Mouse (Mus musculus) spleen, adult 2 months (tissue): ENCODE results near the gene Armc10. TPM values are rescaled to one million over a fixed set of nuclear protein-coding genes. Genes with fewer than 3 reads are reported as not detected.

Experiments used
- DNase-seq, 2 experiments: peaks; one replicate each; pipeline versions ENCODE4 v3.0.0 to v3.0.0-alpha.2; 2012 to 2021; ENCODE audit warnings: low spot score in 2 of 2, low read depth in 1 of 2
- H3K27ac ChIP-seq: fragments of 200-500 bp; 2 replicates; pipeline ENCODE4 v1.5.1; 2012; ENCODE audit warnings: low read length, inconsistent platforms; ENCODE audit not compliant: insufficient read depth
- H3K27me3 ChIP-seq: fragments of 200-500 bp; 2 replicates; pipeline ENCODE4 v1.6.1; 2012; ENCODE audit warnings: mild to moderate bottlenecking, moderate library complexity, low read length, inconsistent platforms; ENCODE audit not compliant: control insufficient read depth, insufficient read depth
- H3K36me3 ChIP-seq: fragments of 200-500 bp; 2 replicates; pipeline ENCODE4 v1.6.1; 2012; ENCODE audit warnings: mild to moderate bottlenecking, low read length, inconsistent platforms; ENCODE audit not compliant: control insufficient read depth, insufficient read depth
- H3K4me1 ChIP-seq: fragments of 200-500 bp; 2 replicates; pipeline ENCODE4 v1.6.1; 2011; ENCODE audit warnings: inconsistent platforms; ENCODE audit not compliant: control insufficient read depth, insufficient read depth, insufficient read length
- H3K4me3 ChIP-seq: fragments of 200-500 bp; 2 replicates; pipeline ENCODE4 v1.5.1; 2011; ENCODE audit warnings: mild to moderate bottlenecking, inconsistent platforms; ENCODE audit not compliant: insufficient read depth, insufficient read length; ENCODE audit errors: extremely low read depth
- CTCF ChIP-seq: fragments of 200-500 bp; IDR thresholded peaks from 2 replicates; pipeline ENCODE4 v1.5.1; 2011; ENCODE audit warnings: mild to moderate bottlenecking, inconsistent platforms; ENCODE audit not compliant: insufficient read depth, insufficient read length, insufficient replicate concordance; ENCODE audit errors: extremely low read depth
- POLR2A ChIP-seq: fragments of 200-500 bp; IDR thresholded peaks from 2 replicates; pipeline ENCODE4 v1.6.1; 2011; ENCODE audit warnings: low read depth, low read length, inconsistent platforms
- WGBS: fragments of 180-500 bp; shearing (Covaris S2); methylation state at CpG from one replicate; pipeline ENCODE4 v1.1.7; 2018; 5-methylcytosine and 5-hydroxymethylcytosine counted together
- polyA plus RNA-seq: library from polyadenylated mRNA; depleted of rRNA; stranded (reverse); fragments of >200 nt; gene quantifications from 2 replicates; pipeline ENCODE4 v1.2.3, GENCODE M21; 2012

Armc10 gene
- polyA plus RNA-seq, 1 experiment: 49.1 TPM

DNA sequence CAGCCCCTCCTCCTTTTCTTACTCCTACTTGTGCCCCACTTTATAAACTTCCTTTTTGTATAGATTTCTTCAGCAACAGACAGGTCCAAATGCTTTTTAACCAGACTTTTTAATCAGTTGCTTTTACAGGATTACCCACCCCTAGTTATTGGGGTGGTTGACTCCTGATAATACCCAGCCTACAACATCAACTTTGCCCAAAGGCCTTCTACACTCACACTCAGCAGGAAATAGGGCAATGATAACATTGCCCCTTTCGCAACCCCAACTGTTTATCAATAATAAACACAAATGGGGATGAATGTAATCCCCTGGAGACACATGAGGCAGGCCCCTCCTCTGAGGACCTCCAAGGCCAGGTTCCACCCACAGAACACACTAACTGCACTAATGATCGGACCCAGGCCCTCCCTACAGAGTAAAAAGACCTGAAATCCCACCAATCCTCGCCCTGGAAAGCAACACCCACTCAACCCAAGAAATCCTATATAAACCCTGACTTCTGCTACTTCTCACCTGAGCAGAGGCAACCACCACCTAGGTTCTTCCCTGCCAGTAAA, 29.1 kb upstream of the Armc10 start:
- no peaks in the 10 kb centered on the region for H3K4me1 ChIP-seq
- 89% methylated on average over 3 of the region's 3 CpGs for WGBS
- no peak for DNase-seq
- H3K4me3 ChIP-seq: no peak overlapping the region
- no peaks in the 10 kb centered on the region for H3K36me3 ChIP-seq
- TF ChIP-seq CTCF: no peak
- no peak for TF ChIP-seq POLR2A
- no peaks in the 10 kb centered on the region for H3K27me3 ChIP-seq
- no peak overlapping the region for H3K27ac ChIP-seq

DNA sequence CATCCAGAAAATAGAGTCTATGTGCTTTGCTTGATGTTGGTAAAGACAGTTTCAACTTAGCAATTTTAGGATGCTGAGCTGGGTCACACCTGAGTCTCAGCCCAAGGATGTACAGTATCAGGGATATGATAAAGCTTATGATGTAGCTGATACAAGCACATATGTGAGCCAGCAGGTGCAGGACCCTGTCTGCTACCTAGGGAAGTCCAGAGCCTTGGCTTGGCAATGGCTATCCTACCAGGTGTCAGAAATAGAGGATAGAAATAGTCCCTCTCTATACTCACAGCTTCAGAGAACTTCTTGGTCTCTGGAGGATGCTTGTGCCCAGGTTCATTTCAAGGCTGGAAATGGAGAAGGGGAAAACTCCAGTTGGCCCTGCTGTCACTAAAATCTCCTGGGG, 19.7 kb upstream of the Armc10 start:
- no peak for DNase-seq
- no peaks in the 10 kb centered on the region for H3K4me1 ChIP-seq
- H3K4me3 ChIP-seq: no peak overlapping the region

DNA sequence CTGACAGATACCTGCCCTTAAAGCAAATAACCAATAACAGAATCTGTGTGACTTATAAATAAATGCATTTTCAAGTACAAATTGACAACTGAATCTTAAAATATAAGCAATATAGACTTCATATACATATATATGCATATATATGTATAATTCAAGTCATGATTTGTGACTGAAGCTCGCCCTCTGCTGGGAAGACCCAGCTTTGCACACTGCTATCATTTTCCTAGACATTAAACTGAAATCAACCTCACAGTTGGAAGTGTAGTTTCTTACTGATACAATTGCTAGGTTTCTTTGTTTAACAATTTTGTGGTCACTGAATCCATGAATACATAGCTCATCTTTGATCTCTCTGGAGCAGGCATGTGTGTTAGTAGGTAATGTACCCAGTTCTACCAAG, 4.7 kb upstream of the Armc10 start:
- peak; percentile 22 to 48 for DNase-seq
- no peaks in the 10 kb centered on the region for H3K36me3 ChIP-seq
- H3K27ac ChIP-seq: no peak overlapping the region
- 0% methylated on average over 1 of the region's 1 CpGs for WGBS
- no peaks in the 10 kb centered on the region; the same call in 1 of the 2 replicates for H3K27me3 ChIP-seq
- H3K4me1 ChIP-seq: no peaks in the 10 kb centered on the region
- TF ChIP-seq POLR2A (no peak), CTCF (peak; percentile 15; the same call in 1 of the 2 replicates)
- no peak overlapping the region for H3K4me3 ChIP-seq

More for the DNA sequence above, 19.7 kb upstream of the Armc10 start:
- no peak for TF ChIP-seq CTCF
- TF ChIP-seq POLR2A: no peak
- Histone ChIP-seq H3K27me3 (no peaks in the 10 kb centered on the region), H3K36me3 (no peaks in the 10 kb centered on the region), H3K27ac (no peak overlapping the region)

DNA sequence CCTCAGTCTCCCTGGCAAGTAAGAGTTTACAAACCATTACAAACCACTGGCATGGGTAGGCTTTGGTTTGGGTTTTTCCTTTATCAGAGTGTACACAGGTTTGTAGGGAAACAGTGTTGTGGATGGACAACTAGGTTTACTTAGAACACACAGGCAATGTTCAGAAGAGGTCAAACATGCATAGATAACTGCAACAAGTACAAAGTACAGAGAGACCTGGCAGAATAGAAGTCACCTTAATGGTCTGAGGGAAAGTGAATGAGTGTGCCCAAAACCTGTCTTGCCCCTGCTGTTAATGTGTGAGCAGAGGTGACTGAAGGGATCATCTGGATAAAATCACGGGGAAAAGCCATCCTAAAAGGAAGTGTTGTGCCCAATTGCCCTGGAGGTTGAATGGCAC, 2.0 kb upstream of the Armc10 start:
- TF ChIP-seq POLR2A (no peak), CTCF (no peak)
- no peak overlapping the region for H3K27ac ChIP-seq
- 40% methylated on average over 1 of the region's 1 CpGs for WGBS
- DNase-seq: no peak
- 0 out of 2 replicates have a peak, but pooled peaks cover 2% of the 10 kb centered on the region for H3K36me3 ChIP-seq
- H3K27me3 ChIP-seq: no peaks in the 10 kb centered on the region; the same call in 1 of the 2 replicates
- no peaks in the 10 kb centered on the region for H3K4me1 ChIP-seq
- no peak overlapping the region for H3K4me3 ChIP-seq

DNA sequence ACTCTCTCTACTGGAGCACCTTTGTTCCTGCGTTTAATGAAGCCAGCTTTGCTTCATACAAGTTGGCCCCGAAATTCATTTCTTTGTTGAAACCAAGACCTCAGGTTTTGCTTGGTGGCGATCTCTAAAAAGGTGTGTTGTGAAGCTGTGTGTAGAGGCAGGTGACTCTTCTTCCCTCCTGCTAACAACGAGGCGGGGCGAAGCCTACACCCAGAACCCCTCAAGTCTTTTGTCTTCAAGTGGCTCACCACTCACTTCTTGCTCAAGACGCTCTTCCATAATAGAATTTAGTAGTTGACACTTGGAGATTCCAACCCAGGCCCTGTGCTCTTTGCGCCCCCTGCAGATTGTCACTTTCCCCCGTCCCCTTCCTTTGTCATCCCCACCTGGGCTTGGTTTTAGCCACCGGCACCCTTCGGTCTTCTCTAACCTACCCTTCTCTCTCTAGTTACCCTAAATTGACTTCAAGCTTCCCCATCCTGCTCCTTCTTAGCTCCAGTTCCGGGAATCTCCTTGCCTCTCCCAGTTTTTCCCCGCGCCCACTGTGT, 648 bp upstream of the Armc10 start:
- DNase-seq: peak in 1 of 2 experiments; percentile 9
- no peak for TF ChIP-seq CTCF
- TF ChIP-seq POLR2A: no peak
- H3K4me1 ChIP-seq: no peaks in the 10 kb centered on the region
- H3K36me3 ChIP-seq: peaks cover 12% of the 10 kb centered on the region
- peak overlapping the region; percentile 57 for H3K4me3 ChIP-seq
- H3K27ac ChIP-seq: no peak overlapping the region
- H3K27me3 ChIP-seq: no peaks in the 10 kb centered on the region; the same call in 1 of the 2 replicates
- 26% methylated on average over 14 of the region's 14 CpGs for WGBS

DNA sequence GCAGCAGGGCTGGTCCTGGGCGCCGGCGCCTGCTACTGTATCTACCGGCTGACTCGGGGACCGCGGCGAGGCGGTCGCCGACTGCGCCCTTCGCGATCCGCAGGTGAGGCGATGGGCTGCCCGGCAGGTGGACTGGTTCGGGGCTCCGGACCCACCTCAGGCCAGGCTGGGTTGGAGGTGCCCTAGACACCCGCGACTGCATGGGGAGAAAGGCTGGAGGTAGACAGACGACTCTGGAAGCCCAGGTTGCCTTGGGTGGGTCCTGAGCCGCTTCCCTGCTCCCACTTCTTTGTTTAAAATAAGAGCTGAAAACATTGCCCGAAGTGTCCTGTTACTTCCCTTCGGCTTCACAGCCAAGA, 499 bp downstream of the Armc10 start:
- peak overlapping the region; percentile 82 for H3K27ac ChIP-seq
- no peaks in the 10 kb centered on the region; the same call in 1 of the 2 replicates for H3K27me3 ChIP-seq
- H3K36me3 ChIP-seq: peaks cover 18% of the 10 kb centered on the region
- TF ChIP-seq POLR2A: no peak
- no peak for TF ChIP-seq CTCF
- H3K4me3 ChIP-seq: peak overlapping the region; percentile 85
- 0% methylated on average over 25 of the region's 25 CpGs for WGBS
- DNase-seq: no peak
- H3K4me1 ChIP-seq: no peaks in the 10 kb centered on the region

DNA sequence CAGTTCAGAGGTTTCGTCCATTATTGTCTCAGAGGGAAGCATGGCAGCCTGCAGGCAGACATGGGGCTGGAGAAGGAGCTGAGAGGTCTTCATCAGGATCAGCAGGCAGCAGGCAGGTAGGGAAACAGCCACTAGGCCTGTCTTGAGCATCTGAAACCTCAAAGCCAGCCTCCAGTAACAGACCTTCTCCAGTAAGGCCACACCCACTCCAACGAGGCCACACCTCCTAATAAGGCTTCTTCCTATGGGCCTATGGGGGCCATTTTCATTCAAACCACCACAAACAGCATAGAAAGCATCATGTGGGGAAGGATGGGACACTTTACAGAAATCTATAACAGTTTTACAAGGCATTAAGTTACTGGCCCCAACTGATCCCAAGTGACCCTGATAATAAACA, 5.1 kb downstream of the Armc10 start:
- TF ChIP-seq CTCF: no peak
- Histone ChIP-seq H3K4me1 (no peaks in the 10 kb centered on the region), H3K4me3 (no peak overlapping the region), H3K27me3 (no peaks in the 10 kb centered on the region), H3K36me3 (peaks cover 30% of the 10 kb centered on the region), H3K27ac (no peak overlapping the region)
- 76% methylated on average over 2 of the region's 2 CpGs for WGBS
- DNase-seq: no peak
